Mouse (Mus musculus) G1E (cell line): Measurements from ENCODE around the gene Cyb5rl. TPM values are rescaled to one million over a fixed set of nuclear protein-coding genes. Genes with fewer than 3 reads are reported as not detected.
"Not testable (repeated sequence)": the region's sequence is repeated elsewhere in the genome, so short reads cannot be mapped to it uniquely, and the experiment has no call there.

Experiments
- ATAC-seq: 2 replicates; pipeline ENCODE4 v1.8.0; 2016; ENCODE audit warnings: mild to moderate bottlenecking; ENCODE audit not compliant: insufficient number of reproducible peaks, poor library complexity, low FRiP score, severe bottlenecking; ENCODE audit errors: extremely low read depth
- DNase-seq: peaks from one replicate; pipeline ENCODE4 v3.0.0; 2012; ENCODE audit warnings: low spot score
- H3K27me3 ChIP-seq: 2 replicates; pipeline ENCODE4 v1.6.1; 2012; ENCODE audit warnings: mild to moderate bottlenecking, low read length, inconsistent platforms; ENCODE audit not compliant: insufficient read depth
- H3K36me3 ChIP-seq: replicated peaks from 2 replicates; pipeline ENCODE3; 2012; ENCODE audit warnings: mild to moderate bottlenecking, inconsistent platforms
- H3K4me1 ChIP-seq: 2 replicates; pipeline ENCODE4 v1.6.1; 2012; ENCODE audit warnings: low read depth, low read length, inconsistent platforms, mixed read lengths; ENCODE audit not compliant: insufficient read depth
- H3K4me3 ChIP-seq: 2 replicates; pipeline ENCODE4 v1.5.1; 2012; ENCODE audit warnings: low read depth, mild to moderate bottlenecking, inconsistent platforms, low read length, moderate library complexity, mixed read lengths
- H3K9me3 ChIP-seq: replicated peaks from 2 replicates; pipeline ENCODE4 v1.6.1; 2012; ENCODE audit warnings: inconsistent platforms
- CTCF ChIP-seq: IDR thresholded peaks from 2 replicates; pipeline ENCODE4 v1.5.1; 2012; ENCODE audit warnings: low read depth, low read length, inconsistent platforms, mixed read lengths
- GATA1 ChIP-seq: IDR thresholded peaks from 2 replicates; pipeline ENCODE4 v1.6.1; 2012; ENCODE audit warnings: borderline replicate concordance, low read length, inconsistent platforms, mixed read lengths
- GATA2 ChIP-seq: IDR thresholded peaks from 2 replicates; pipeline ENCODE4 v1.6.1; 2012; ENCODE audit warnings: low read depth, low read length, inconsistent platforms, borderline replicate concordance
- POLR2AphosphoS5 ChIP-seq: IDR thresholded peaks from 2 replicates; pipeline ENCODE4 v1.6.1; 2012; ENCODE audit warnings: low read depth, low read length, inconsistent platforms; ENCODE audit not compliant: insufficient replicate concordance
- TAL1 ChIP-seq: conservative IDR thresholded peaks from 2 replicates; pipeline ENCODE4 v1.6.1; 2012; ENCODE audit warnings: low read depth, low read length, inconsistent platforms, mixed read lengths
- polyA plus RNA-seq: library from polyadenylated mRNA; stranded (reverse); fragments of >175 nt; gene quantifications from 2 replicates; pipeline ENCODE4 v1.2.3, GENCODE M21; 2012
- total RNA-seq, 2 experiments: library from RNA; stranded (forward) in 1 of 2; stranded (reverse) in 1 of 2; fragments of 200-1000 nt in 1 of 2; fragments of >200 nt in 1 of 2; fragmentation: Nextera tagmentation in 1 of 2; gene quantifications; 2 replicates each; pipeline ENCODE4 v1.2.3; 2014 to 2017

Cyb5rl gene
- total and polyA plus RNA-seq, 3 experiments: 3.8 to 5.3 (median 5.2) TPM

- no peak for DNase-seq
- Histone ChIP-seq H3K4me3 (no peak overlapping the region), H3K4me1 (no peaks in the 10 kb centered on the region), H3K9me3 (no peaks in the 10 kb centered on the region), H3K36me3 (no peaks in the 10 kb centered on the region), H3K27me3 (peaks cover 51% of the 10 kb centered on the region)
- ATAC-seq: no peak
- TF ChIP-seq TAL1 (no peak), POLR2AphosphoS5 (no peak), GATA1 (no peak), GATA2 (no peak), CTCF (no peak)
Observed at GRCm38 (mm10) chr4:107098375-107098774, 31.6 kb downstream of the Cyb5rl start.

- Histone ChIP-seq H3K27me3 (peaks cover 49% of the 10 kb centered on the region), H3K36me3 (no peaks in the 10 kb centered on the region), H3K4me1 (no peaks in the 10 kb centered on the region), H3K9me3 (no peaks in the 10 kb centered on the region), H3K4me3 (no peak overlapping the region)
- TF ChIP-seq GATA2 (no peak), POLR2AphosphoS5 (no peak), CTCF (no peak), TAL1 (no peak), GATA1 (no peak)
- DNase-seq (no peak), ATAC-seq (no peak)
Observed at GRCm38 (mm10) chr4:107098791-107099525, 32.2 kb downstream of the Cyb5rl start.

- H3K36me3 ChIP-seq: no peaks in the 10 kb centered on the region
- H3K4me1 ChIP-seq: no peaks in the 10 kb centered on the region
- no peaks in the 10 kb centered on the region for H3K9me3 ChIP-seq
- peaks cover 55% of the 10 kb centered on the region for H3K27me3 ChIP-seq
- TF ChIP-seq GATA1 (no peak), TAL1 (no peak), GATA2 (no peak), POLR2AphosphoS5 (no peak), CTCF (no peak)
- no peak for DNase-seq
- ATAC-seq: no peak
- no peak overlapping the region for H3K4me3 ChIP-seq
Observed at GRCm38 (mm10) chr4:107102220-107102619, 35.4 kb downstream of the Cyb5rl start.

GRCm38 (mm10) chr4:107106777-107107176, 40.0 kb downstream of the Cyb5rl start:
- DNase-seq (no peak), ATAC-seq (no peak)
- no peaks in the 10 kb centered on the region for H3K4me1 ChIP-seq
- no peaks in the 10 kb centered on the region for H3K36me3 ChIP-seq
- TF ChIP-seq POLR2AphosphoS5: no peak
- TF ChIP-seq TAL1: no peak
- no peak for TF ChIP-seq CTCF
- no peak for TF ChIP-seq GATA2
- no peak for TF ChIP-seq GATA1
- peaks cover 72% of the 10 kb centered on the region for H3K27me3 ChIP-seq
- H3K4me3 ChIP-seq: no peak overlapping the region
- H3K9me3 ChIP-seq: no peaks in the 10 kb centered on the region

GRCm38 (mm10) chr4:107108291-107108731, 41.5 kb downstream of the Cyb5rl start:
- no peak for TF ChIP-seq TAL1
- TF ChIP-seq GATA1: no peak
- TF ChIP-seq GATA2: no peak
- no peak for TF ChIP-seq POLR2AphosphoS5
- no peak for TF ChIP-seq CTCF
- no peak for DNase-seq
- no peaks in the 10 kb centered on the region for H3K4me1 ChIP-seq
- no peak overlapping the region for H3K4me3 ChIP-seq
- H3K27me3 ChIP-seq: peaks cover 68% of the 10 kb centered on the region
- no peaks in the 10 kb centered on the region for H3K36me3 ChIP-seq
- ATAC-seq: no peak
- H3K9me3 ChIP-seq: no peaks in the 10 kb centered on the region

- H3K27me3 ChIP-seq: peaks cover 69% of the 10 kb centered on the region
- ATAC-seq, H3K4me1 ChIP-seq, H3K9me3 ChIP-seq, H3K4me3 ChIP-seq, DNase-seq, H3K36me3 ChIP-seq: not testable (repeated sequence)
Observed at GRCm38 (mm10) chr4:107109181-107109580, 42.4 kb downstream of the Cyb5rl start.

- TF ChIP-seq CTCF (no peak), TAL1 (no peak), POLR2AphosphoS5 (no peak), GATA2 (no peak), GATA1 (no peak)
- DNase-seq (no peak), ATAC-seq (no peak)
- Histone ChIP-seq H3K4me3 (no peak overlapping the region), H3K27me3 (peaks cover 68% of the 10 kb centered on the region), H3K4me1 (no peaks in the 10 kb centered on the region), H3K9me3 (no peaks in the 10 kb centered on the region), H3K36me3 (no peaks in the 10 kb centered on the region)
Observed at GRCm38 (mm10) chr4:107114278-107114677, 47.5 kb downstream of the Cyb5rl start.
